Mouse (Mus musculus) heart, adult 2 months (tissue): ENCODE results near the gene Pde12. TPM values are rescaled to one million over a fixed set of nuclear protein-coding genes. Genes with fewer than 3 reads are reported as not detected.
"Not testable (repeated sequence)": the region's sequence is repeated elsewhere in the genome, so short reads cannot be mapped to it uniquely, and the experiment has no call there.

Experiments
- DNase-seq, 2 experiments: peaks; one replicate each; pipeline ENCODE4 v3.0.0; 2021
- H3K27ac ChIP-seq: fragments of 200-600 bp; 2 replicates; pipeline ENCODE4 v1.8.1; 2022
- H3K27me3 ChIP-seq: fragments of 200-500 bp; 2 replicates; pipeline ENCODE4 v1.6.1; 2012; ENCODE audit warnings: mild to moderate bottlenecking, low read length, inconsistent platforms, mixed read lengths; ENCODE audit not compliant: control insufficient read depth, insufficient read depth
- H3K36me3 ChIP-seq: fragments of 200-500 bp; 2 replicates; pipeline ENCODE4 v1.6.1; 2012; ENCODE audit warnings: low read length, inconsistent platforms; ENCODE audit not compliant: control insufficient read depth, insufficient read depth
- H3K4me1 ChIP-seq: fragments of 200-500 bp; 2 replicates; pipeline ENCODE4 v1.6.1; 2011; ENCODE audit warnings: low read length; ENCODE audit not compliant: control insufficient read depth, insufficient read depth
- H3K4me3 ChIP-seq: fragments of 200-600 bp; 2 replicates; pipeline ENCODE4 v1.8.1; 2022
- H3K79me2 ChIP-seq: fragments of 200-500 bp; replicated peaks from 2 replicates; pipeline ENCODE4 v1.6.1; 2012; ENCODE audit warnings: mild to moderate bottlenecking, inconsistent platforms, low read length, moderate library complexity, mixed read lengths; ENCODE audit not compliant: control insufficient read depth, insufficient read depth
- H3K9ac ChIP-seq: fragments of 200-500 bp; 2 replicates; pipeline ENCODE4 v1.6.1; 2012; ENCODE audit warnings: low read depth, mild to moderate bottlenecking, control low read depth, inconsistent platforms, low read length, mixed read lengths
- CTCF ChIP-seq: fragments of 200-600 bp; IDR thresholded peaks from 2 replicates; pipeline ENCODE4 v1.8.1; 2022; ENCODE audit warnings: antibody characterized with exemption, mild to moderate bottlenecking, moderate library complexity
- EP300 ChIP-seq: fragments of 200-500 bp; IDR thresholded peaks from 2 replicates; pipeline ENCODE4 v1.6.1; 2011; ENCODE audit warnings: low read depth, low read length, control low read depth; ENCODE audit not compliant: insufficient read depth
- POLR2A ChIP-seq: fragments of 200-500 bp; IDR thresholded peaks from 2 replicates; pipeline ENCODE4 v1.6.1; 2011; ENCODE audit warnings: mild to moderate bottlenecking, low read depth, low read length, control low read depth; ENCODE audit not compliant: insufficient read depth
- WGBS: fragments of 180-500 bp; shearing (Covaris S2); methylation state at CpG from one replicate; pipeline ENCODE4 v1.1.7; 2018; 5-methylcytosine and 5-hydroxymethylcytosine counted together
- intact Hi-C: fragments of 180-260 bp; cut with DNase I; formaldehyde crosslinking; loops from one replicate; pipeline ENCODE4 v1.15.1; 2025
- long read RNA-seq: library from polyadenylated mRNA; stranded (forward); transcript quantifications from one replicate; pipeline ENCODE4 v2.0.0, GENCODE M21; 2021
- polyA plus RNA-seq: library from polyadenylated mRNA; depleted of rRNA; stranded (reverse); fragments of >200 nt; gene quantifications from 2 replicates; pipeline ENCODE4 v1.2.3, GENCODE M21; 2012; rRNA removed
- total RNA-seq, 2 experiments: library from RNA; stranded (reverse); gene quantifications; 2 replicates each; pipeline ENCODE4 v1.2.3; 2021

The Pde12 gene
- total RNA-seq (1 to 10 TPM; 5.2 to 5.6 TPM), polyA plus RNA-seq (2.1 and 3.4 TPM in 2 replicates)
- long read RNA-seq, full-length matches to known transcripts: 17 of 18 reads
- long read RNA-seq, partial matches to known transcripts: 0 of 18 reads
- long read RNA-seq, other reads (novel, unspliced or antisense): 1 of 18 reads

GRCm38 (mm10) chr14:26669292-26670073, at the start of gene Pde12:
Gene Pde12 (minus strand): TSS chr14:26669883.
- peak; percentile 89 to 92 for DNase-seq
- peaks cover 1% of the 10 kb centered on the region; the same call in 1 of the 2 replicates for H3K79me2 ChIP-seq
- H3K27me3 ChIP-seq: no peaks in the 10 kb centered on the region
- H3K9ac ChIP-seq: peak within 1 kb of the TSS; percentile 86
- 0 out of 2 replicates have a peak, but pooled peaks have one; percentile 1 for TF ChIP-seq CTCF
- TF ChIP-seq EP300: peak; percentile 52; the same call in 1 of the 2 replicates
- peak; percentile 87 for TF ChIP-seq POLR2A
- peak within 1 kb of the TSS; percentile 99 for H3K27ac ChIP-seq
- under 1% methylated on average over 70 of the region's 70 CpGs for WGBS
- intact Hi-C loops: loop anchor here (1.0 to 10.0 kb wide), 4 partner anchors 31 to 177 kb away; partner anchors contain the start of gene Arf4
- H3K4me3 ChIP-seq: peak within 1 kb of the TSS; percentile 58
- peaks cover 4% of the 10 kb centered on the region for H3K4me1 ChIP-seq
- peaks cover 9% of the 10 kb centered on the region for H3K36me3 ChIP-seq

DNA sequence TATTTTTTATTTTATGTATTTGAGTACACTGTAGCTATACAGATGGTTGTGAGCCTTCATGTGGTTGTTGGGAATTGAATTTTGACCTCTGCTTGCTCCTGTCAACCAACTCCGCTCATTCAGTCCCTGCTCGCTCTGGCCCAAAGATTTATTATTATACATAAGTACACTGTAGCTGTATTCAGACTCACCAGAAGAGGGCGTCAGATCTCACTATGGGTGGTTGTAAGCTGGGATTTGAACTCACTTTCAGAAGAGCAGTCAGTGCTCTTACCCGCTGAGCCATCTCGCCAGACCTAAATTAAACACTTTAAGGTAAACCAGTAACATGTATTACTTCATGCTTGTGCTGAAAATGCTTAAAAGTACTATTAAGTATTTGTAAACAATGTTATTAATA, 35.6 kb upstream of the Pde12 start:
- H3K4me1 ChIP-seq, DNase-seq, H3K27ac ChIP-seq, H3K79me2 ChIP-seq, intact Hi-C loops, H3K27me3 ChIP-seq, H3K4me3 ChIP-seq, H3K36me3 ChIP-seq, H3K9ac ChIP-seq: not testable (repeated sequence)
- WGBS: 84% methylated on average over 5 of the region's 5 CpGs

DNA sequence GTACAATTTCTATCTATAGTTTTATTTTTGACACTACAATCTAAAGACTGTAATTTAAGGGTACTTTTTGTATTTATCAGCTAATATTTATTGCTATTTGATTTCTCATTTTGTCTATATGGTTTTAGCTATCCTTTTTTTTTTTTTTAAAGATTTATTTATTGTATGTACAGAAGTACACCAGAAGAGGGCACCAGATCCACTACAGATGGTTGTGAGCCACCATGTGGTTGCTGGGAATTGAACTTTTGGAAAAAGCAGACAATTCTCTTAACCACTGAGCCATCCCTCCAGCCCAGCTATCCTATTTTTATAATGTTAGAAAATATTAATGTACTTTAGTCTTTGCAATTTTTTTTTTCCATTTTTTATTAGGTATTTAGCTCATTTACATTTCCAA, 28.2 kb upstream of the Pde12 start:
- Histone ChIP-seq H3K27me3 (no peaks in the 10 kb centered on the region), H3K36me3 (no peaks in the 10 kb centered on the region), H3K27ac (no peak overlapping the region), H3K4me1 (no peaks in the 10 kb centered on the region), H3K9ac (no peak overlapping the region), H3K79me2 (no peaks in the 10 kb centered on the region), H3K4me3 (no peak overlapping the region)
- no peak for DNase-seq
- peak; percentile 61 for TF ChIP-seq CTCF
- no peak for TF ChIP-seq POLR2A
- intact Hi-C loops: no loop called here

GRCm38 (mm10) chr14:26692974-26693373, 23.3 kb upstream of the Pde12 start, which contains the start of gene Dnah12:
Gene Dnah12 (plus strand): TSS chr14:26693274.
- 90% methylated on average over 3 of the region's 3 CpGs for WGBS
- TF ChIP-seq CTCF (no peak), EP300 (no peak), POLR2A (no peak)

DNA sequence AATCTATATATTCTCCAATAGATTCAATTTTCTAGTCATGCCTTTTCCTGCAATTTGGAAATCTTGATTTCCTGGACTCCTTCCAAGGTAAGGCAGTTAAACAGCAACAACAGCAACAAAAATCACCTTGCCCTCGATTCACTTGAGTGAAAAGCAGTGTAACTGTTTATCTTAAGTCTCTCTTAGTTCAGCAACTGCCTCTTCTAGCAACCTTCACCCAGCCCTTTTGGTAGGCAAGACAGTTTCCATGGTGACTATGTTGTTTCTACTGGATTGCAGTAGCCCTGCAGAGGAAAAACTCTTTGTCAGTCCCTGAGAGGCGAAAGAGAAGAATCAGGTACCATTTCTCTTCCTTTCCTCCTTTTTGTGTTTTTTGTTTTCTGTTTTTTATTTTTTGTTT, 21.7 kb upstream of the Pde12 start:
- no peaks in the 10 kb centered on the region for H3K79me2 ChIP-seq
- H3K9ac ChIP-seq: no peak overlapping the region
- TF ChIP-seq EP300 (no peak), POLR2A (no peak), CTCF (no peak)
- H3K4me1 ChIP-seq: no peaks in the 10 kb centered on the region
- 49% methylated on average over 2 of the region's 2 CpGs for WGBS
- no peak overlapping the region for H3K27ac ChIP-seq
- no peak for DNase-seq
- no peaks in the 10 kb centered on the region for H3K27me3 ChIP-seq
- H3K4me3 ChIP-seq: no peak overlapping the region
- no peaks in the 10 kb centered on the region for H3K36me3 ChIP-seq
- intact Hi-C loops: no loop called here

More at GRCm38 (mm10) chr14:26692974-26693373, 23.3 kb upstream of the Pde12 start, which contains the start of gene Dnah12:
- H3K27ac ChIP-seq: no peak within 1 kb of the TSS
- no peaks in the 10 kb centered on the region for H3K27me3 ChIP-seq
- no peaks in the 10 kb centered on the region for H3K79me2 ChIP-seq
- intact Hi-C loops: no loop called here
- no peak within 1 kb of the TSS for H3K4me3 ChIP-seq
- H3K9ac ChIP-seq: no peak within 1 kb of the TSS
- DNase-seq: no peak
- H3K36me3 ChIP-seq: no peaks in the 10 kb centered on the region
- no peaks in the 10 kb centered on the region for H3K4me1 ChIP-seq

- WGBS: 34% methylated on average over 2 of the region's 2 CpGs
- intact Hi-C loops: no loop called here
- no peak overlapping the region for H3K27ac ChIP-seq
- no peaks in the 10 kb centered on the region for H3K4me1 ChIP-seq
- H3K9ac ChIP-seq: no peak overlapping the region
- H3K27me3 ChIP-seq: no peaks in the 10 kb centered on the region
- no peaks in the 10 kb centered on the region for H3K79me2 ChIP-seq
- no peak for TF ChIP-seq CTCF
- no peak for TF ChIP-seq EP300
- no peak for TF ChIP-seq POLR2A
- DNase-seq: no peak
- H3K36me3 ChIP-seq: no peaks in the 10 kb centered on the region
- no peak overlapping the region for H3K4me3 ChIP-seq
Observed at GRCm38 (mm10) chr14:26690727-26691126, 21.0 kb upstream of the Pde12 start.
